Mouse (Mus musculus): ENCODE measurements around the gene Adam1a. TPM values are rescaled to one million over a fixed set of nuclear protein-coding genes. Genes with fewer than 3 reads are reported as not detected.

Adam1a gene
- polyA plus RNA-seq (2015; fragmentation: Nextera tagmentation; extraction: Ambion mirVana): 0.86 and 0.91 TPM in 2 replicates

DNA sequence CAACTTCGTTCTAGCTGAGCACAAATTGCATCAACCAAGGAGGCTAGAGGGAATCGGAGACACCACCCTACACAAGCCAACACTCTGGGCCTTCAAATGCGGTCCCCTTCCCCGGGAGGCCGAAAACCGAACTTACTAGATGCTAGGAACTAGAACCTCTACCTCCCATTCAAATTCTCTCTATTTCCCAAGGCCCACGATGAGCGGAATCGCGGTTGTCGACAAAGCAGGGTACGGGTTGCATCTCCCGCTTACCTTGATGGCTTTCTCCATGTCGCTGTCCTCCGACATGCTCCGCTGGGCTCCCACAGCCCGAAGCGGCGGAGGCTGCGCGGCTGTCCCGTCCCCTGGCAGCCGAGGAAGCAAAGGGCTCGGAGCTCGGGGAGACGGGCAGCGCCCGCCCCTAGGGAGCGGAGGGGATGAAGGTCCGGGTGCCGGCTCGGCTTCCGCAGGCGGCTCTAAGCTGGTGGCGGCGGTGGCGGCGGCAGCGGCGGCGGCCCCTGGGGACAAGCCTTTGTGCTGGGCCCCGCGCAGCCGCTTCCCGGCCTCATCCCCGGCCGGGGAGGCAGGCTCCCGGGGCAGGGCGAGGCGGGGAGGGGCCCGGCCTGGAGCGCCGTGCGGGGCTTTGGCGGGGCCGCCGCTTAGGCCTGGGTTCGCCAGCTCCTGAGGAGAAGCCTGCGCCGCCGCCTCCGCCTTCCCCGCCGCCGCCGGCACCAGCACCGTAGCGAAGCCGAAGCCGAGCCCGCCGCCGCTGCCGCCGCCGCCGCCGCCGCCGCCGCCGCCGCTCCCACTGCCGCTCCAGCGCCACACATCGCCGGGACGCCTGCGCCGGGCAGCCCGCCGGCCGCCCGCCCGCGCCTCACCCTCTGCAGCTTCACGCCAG, at the start of gene Adam1a, which contains the start of gene Gm42878:
Gene Adam1a (minus strand): TSS at position 573 of the 883 bp plus-strand sequence.
Gene Gm42878 (minus strand): TSS at position 573 of the 883 bp plus-strand sequence.
- H3K9ac ChIP-seq: peak within 1 kb of the TSS; percentile 97
- no peaks in the 10 kb centered on the region for H3K9me3 ChIP-seq (replicated peaks)
- H3K4me2 ChIP-seq: peak within 1 kb of the TSS; percentile 88
- H3K36me3 ChIP-seq: no peaks in the 10 kb centered on the region
- peak within 1 kb of the TSS; percentile 92 for H3K27ac ChIP-seq
- H3K27me3 ChIP-seq: no peaks in the 10 kb centered on the region
- WGBS: 2% methylated on average over 55 of the region's 97 CpGs
- peak; percentile 74 for ATAC-seq (replicated peaks; ENCODE audit: insufficient number of reproducible peaks, insufficient read depth, low FRiP score, low read depth)
- peaks cover 22% of the 10 kb centered on the region for H3K4me1 ChIP-seq (replicated peaks)
- peak within 1 kb of the TSS; percentile 96 for H3K4me3 ChIP-seq

DNA sequence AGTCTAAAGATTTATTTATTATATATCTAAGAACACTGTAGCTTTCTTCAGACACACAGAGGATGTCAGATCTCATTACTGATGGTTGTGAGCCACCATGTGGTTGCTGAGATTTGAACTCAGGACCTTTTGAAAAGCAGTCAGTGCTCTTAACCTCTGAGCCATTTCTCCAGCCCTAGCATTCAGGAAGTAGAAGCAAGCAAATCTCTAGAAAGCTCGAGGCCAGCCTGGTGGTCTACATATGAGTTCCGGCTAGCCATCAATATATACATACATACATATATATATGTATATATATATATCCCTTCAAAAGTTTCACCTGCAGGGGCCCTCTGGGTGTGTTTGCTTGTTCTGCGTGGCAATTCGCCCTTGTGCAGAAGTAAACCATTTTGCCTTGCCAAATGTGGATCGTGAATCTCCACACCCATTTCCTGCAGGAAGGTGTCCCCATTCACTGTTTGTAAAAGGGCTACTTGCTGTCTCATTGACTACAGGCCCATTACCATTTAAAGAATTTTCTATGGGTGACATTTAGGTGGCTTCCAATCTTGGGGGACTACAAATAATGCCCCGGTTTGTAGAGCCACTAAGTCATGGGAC, 49.5 kb upstream of the Adam1a start:
- no peak overlapping the region for H3K4me3 ChIP-seq
- no peaks in the 10 kb centered on the region for H3K9me3 ChIP-seq (replicated peaks)
- H3K4me1 ChIP-seq (replicated peaks): peaks cover 38% of the 10 kb centered on the region
- 81% methylated on average over 6 of the region's 6 CpGs for WGBS
- H3K27ac ChIP-seq: no peak overlapping the region
- no peaks in the 10 kb centered on the region for H3K27me3 ChIP-seq
- no peak overlapping the region for H3K9ac ChIP-seq
- no peaks in the 10 kb centered on the region for H3K36me3 ChIP-seq
- H3K4me2 ChIP-seq: no peak overlapping the region
- ATAC-seq (replicated peaks; ENCODE audit: insufficient number of reproducible peaks, insufficient read depth, low FRiP score, low read depth): no peak

DNA sequence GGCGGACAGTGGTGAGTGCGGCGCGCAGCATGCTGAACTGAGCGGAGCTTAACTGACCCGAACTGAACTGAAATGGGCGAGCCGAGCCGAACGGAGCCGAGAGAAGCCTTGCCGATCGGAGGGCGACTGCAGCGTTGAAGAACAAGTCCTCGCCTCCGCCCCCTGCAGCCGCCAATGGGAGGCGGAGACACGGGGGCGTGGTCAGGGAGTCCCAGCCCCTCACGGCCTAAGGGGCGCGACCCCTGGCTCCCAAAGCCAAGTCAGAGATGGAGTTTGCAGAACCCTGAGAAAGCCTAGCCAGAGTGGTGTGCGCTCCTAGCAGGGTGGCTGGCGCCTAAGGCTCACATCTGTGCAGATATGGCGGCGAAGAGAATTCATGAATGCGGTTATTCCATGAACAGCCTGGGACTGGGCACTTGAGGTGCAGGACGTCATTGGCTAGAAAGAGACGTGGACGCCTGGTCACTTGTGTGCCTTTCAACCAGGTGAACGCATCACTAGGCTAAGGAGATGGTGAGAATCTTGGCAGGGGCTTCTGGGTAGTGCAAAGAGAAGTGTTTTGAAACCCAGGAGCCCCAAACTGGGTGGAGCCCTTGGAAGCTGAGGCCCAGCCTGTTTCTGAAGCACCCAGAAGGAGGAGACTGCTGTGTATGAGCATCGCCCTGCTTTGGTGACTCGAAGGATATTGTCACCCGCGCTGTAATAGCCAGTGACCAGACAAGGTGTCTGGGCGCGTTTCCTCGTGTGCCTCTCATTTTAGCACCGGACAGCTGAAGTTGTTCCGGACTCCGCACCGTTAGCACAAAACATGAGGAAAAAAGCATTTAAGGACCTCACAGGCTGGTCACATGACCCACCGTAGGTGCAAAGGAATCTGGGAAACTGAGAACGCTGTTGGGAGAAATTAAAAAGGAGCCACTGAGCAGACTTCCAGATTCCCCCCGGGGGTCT, 48.4 kb upstream of the Adam1a start, which contains the start of gene Aldh2:
Gene Aldh2 (minus strand): TSS at position 374 of the 951 bp plus-strand sequence.
- Histone ChIP-seq H3K27ac (peak within 1 kb of the TSS; percentile 41), H3K4me3 (peak within 1 kb of the TSS; percentile 61), H3K4me2 (peak within 1 kb of the TSS; percentile 89), H3K36me3 (no peaks in the 10 kb centered on the region), H3K4me1 (replicated peaks) (peaks cover 38% of the 10 kb centered on the region), H3K27me3 (no peaks in the 10 kb centered on the region), H3K9ac (peak within 1 kb of the TSS; percentile 64), H3K9me3 (replicated peaks) (no peaks in the 10 kb centered on the region)
- WGBS: 4% methylated on average over 47 of the region's 47 CpGs
- ATAC-seq (replicated peaks; ENCODE audit: insufficient number of reproducible peaks, insufficient read depth, low FRiP score, low read depth): peak; percentile 85

DNA sequence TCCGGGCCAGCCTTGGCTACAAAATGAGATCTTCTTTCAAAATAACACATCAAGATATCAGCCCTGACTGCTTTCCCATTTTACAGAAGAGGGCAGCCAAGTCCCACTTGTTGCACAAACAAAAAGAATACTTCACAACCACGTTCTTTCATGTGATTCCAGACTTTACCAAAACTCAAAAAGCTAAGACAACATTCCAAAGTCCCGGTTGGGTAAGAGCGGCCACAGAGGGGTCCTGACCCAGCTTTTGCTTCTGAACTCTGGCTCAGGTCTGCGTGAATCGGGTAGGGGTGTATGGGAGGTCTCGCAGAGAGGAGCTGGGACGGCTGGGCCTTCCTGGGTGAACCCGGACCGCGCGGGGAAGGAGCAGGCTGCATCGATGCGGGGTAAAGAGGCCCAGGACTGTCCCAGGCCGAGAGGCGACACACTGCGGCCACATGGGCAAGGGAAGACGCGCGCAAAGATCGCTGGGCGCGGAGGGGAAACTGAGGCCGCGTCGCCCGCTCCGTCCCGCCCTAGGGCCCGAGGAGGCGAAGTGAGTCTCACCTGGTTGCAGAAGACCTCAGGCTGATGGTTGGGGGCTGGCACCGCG, 47.6 kb upstream of the Adam1a start:
- H3K9ac ChIP-seq: peak overlapping the region; percentile 64
- peak overlapping the region; percentile 41 for H3K27ac ChIP-seq
- 6% methylated on average over 33 of the region's 33 CpGs for WGBS
- H3K27me3 ChIP-seq: no peaks in the 10 kb centered on the region
- ATAC-seq (replicated peaks; ENCODE audit: insufficient number of reproducible peaks, insufficient read depth, low FRiP score, low read depth): peak; percentile 21; the same call in 1 of the 2 replicates
- no peaks in the 10 kb centered on the region for H3K36me3 ChIP-seq
- H3K4me2 ChIP-seq: peak overlapping the region; percentile 89
- H3K4me3 ChIP-seq: peak overlapping the region; percentile 61
- H3K4me1 ChIP-seq (replicated peaks): peaks cover 38% of the 10 kb centered on the region
- no peaks in the 10 kb centered on the region for H3K9me3 ChIP-seq (replicated peaks)

DNA sequence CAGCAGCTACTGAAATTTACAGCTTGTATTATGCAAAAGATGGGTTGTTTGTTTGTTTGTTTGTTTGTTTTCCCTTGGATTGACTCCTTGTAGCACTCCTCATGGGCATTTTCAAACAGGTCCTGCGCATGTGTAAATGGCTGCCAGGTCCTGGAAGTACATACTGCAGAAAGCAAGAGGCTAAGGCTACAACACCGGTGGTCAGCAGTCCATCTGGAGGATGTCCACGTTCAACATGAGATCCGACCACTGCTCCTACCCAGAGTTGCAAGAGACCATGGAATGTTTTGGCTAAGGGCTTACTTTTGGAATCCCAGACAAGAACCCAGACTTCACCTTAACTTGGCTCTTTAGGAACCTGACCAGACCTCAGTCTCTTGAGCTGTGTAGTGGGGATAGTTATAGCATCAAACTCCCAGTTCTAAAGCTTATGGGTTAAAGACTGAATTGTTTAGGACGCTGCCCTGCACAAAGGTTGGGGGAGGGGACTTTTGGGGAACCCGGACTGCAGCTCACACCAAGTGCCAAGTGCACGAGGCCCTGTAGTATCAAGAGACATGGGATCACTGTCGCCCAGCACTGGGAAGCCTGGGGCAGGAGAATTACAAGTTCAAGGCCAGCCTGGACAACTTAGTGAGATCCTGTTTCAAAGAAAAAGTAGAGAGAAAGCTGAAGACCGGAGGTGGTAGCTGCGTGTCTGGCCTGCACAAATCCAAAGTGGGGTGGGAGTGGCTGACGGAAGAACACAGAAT, 47.0 kb upstream of the Adam1a start:
- Histone ChIP-seq H3K9ac (peak overlapping the region; percentile 64; the same call in 1 of the 2 replicates), H3K4me3 (peak overlapping the region; percentile 61), H3K36me3 (no peaks in the 10 kb centered on the region), H3K27ac (no peak overlapping the region), H3K4me2 (peak overlapping the region; percentile 89), H3K27me3 (no peaks in the 10 kb centered on the region), H3K4me1 (replicated peaks) (peaks cover 37% of the 10 kb centered on the region), H3K9me3 (replicated peaks) (no peaks in the 10 kb centered on the region)
- WGBS: 68% methylated on average over 11 of the region's 11 CpGs
- no peak for ATAC-seq (replicated peaks; ENCODE audit: insufficient number of reproducible peaks, insufficient read depth, low FRiP score, low read depth)

DNA sequence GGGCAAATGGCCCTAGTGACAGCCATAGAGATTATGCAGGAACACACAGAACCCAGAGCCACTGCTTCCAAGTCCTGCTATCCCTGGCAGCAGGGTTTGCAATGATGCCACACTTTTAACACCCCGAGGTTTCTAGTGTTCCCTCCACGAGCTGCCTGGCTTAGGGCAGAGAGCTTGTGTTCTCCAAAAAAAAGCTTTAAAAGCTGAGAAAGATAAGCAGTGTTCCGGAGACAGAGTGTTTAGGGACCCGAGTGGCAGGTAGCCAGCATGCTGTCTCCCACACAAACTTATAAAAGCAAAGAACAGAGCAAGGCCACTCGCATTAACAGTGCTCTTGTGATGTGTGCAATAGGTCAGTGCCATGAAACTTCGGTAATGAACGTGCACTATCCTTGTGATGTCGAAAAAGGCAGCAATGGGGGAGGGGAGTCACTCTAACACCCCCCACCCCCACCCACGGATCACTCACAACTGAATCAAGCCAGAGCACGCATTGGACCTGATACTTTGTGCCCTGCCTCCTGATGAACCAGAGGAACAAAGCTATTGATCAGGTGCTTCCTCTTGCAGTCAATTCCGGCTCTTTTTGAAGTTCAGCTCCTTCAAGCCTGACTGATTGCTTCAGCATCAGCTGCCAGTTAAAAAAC, 46.3 kb upstream of the Adam1a start:
- Histone ChIP-seq H3K4me3 (no peak overlapping the region), H3K9me3 (replicated peaks) (no peaks in the 10 kb centered on the region), H3K4me1 (replicated peaks) (peaks cover 41% of the 10 kb centered on the region), H3K9ac (no peak overlapping the region), H3K4me2 (peak overlapping the region; percentile 89; the same call in 1 of the 2 replicates), H3K36me3 (no peaks in the 10 kb centered on the region), H3K27ac (no peak overlapping the region; the same call in 1 of the 2 replicates), H3K27me3 (no peaks in the 10 kb centered on the region)
- no peak for ATAC-seq (replicated peaks; ENCODE audit: insufficient number of reproducible peaks, insufficient read depth, low FRiP score, low read depth)
- 49% methylated on average over 11 of the region's 11 CpGs for WGBS

DNA sequence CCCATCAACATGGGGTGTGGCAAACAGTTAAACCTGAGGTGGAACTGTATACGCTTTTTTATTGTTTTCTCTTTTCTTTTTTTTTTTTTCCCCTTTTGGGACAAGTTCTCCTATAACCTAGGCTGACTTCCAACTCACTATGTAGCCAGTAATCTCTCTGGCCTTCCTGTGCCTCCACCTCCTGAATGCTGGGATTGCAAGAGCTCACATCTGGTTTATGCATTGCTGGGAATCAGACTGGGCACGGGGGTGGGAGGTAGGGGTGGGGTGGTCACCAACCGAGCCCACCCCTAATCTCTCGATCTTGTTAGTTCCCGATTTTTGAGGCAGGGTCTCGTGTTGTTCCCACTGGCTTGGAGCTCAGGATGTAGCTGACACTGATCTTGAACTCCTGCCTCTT, 44.6 kb upstream of the Adam1a start:
- 78% methylated on average over 6 of the region's 6 CpGs for WGBS
- ATAC-seq (replicated peaks; ENCODE audit: insufficient number of reproducible peaks, insufficient read depth, low FRiP score, low read depth): no peak
- no peak overlapping the region for H3K27ac ChIP-seq
- no peaks in the 10 kb centered on the region for H3K36me3 ChIP-seq
- peaks cover 36% of the 10 kb centered on the region for H3K4me1 ChIP-seq (replicated peaks)
- H3K9ac ChIP-seq: no peak overlapping the region
- H3K4me3 ChIP-seq: no peak overlapping the region
- H3K4me2 ChIP-seq: no peak overlapping the region
- H3K9me3 ChIP-seq (replicated peaks): no peaks in the 10 kb centered on the region
- H3K27me3 ChIP-seq: no peaks in the 10 kb centered on the region

DNA sequence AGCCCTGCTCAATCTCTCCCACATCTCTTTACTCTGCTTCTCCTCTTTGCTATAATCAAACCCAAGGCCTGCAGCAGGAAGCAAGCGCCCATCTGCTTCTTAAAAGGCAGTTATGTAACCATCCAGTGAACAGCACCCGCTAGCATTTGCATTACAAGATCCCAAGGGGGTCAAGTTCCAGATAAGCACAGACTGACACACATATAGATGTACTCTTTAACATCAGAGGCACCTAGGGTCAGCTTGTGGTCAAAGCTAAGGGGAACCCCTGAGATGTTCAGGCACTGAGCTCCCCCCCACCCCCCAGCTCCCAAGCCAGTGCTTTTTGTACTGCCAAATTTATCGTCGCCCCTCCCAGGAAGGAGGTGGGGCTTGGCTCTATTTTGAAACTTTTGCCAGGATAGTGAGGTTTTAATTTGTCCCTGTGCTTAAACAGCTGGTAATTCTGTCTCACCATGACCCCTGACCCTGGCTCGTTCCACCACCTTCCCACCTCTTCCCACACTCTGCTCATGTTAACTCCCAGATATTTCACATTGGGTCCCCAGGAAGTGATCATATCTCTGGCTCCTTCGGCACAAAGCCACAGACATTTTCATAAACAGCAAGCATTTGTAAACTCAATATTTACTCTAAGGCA, 41.2 kb upstream of the Adam1a start:
- no peak for ATAC-seq (replicated peaks; ENCODE audit: insufficient number of reproducible peaks, insufficient read depth, low FRiP score, low read depth)
- H3K4me2 ChIP-seq: no peak overlapping the region

DNA sequence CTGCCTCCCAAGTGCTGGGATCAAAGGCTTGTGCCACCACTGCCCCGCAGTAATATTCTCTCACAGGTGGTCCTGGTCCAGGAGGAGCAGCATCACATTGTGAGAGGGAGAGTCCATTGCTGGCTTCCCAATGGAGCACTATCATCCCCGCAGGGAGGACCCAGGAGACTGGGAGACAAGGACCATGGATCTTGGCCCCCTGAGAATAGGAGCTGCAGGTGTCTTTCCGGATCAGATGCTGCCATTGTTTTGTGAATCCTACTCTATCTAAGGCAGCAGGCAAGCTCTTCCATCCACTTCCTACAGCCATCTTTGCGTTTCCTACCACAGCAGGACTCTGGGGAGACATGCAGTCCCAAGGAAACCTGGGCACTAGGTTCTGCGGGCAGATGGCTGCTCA, 40.4 kb upstream of the Adam1a start:
- Histone ChIP-seq H3K27ac (no peak overlapping the region), H3K4me3 (no peak overlapping the region), H3K4me2 (no peak overlapping the region), H3K27me3 (no peaks in the 10 kb centered on the region), H3K9me3 (replicated peaks) (no peaks in the 10 kb centered on the region), H3K36me3 (0 out of 2 replicates have a peak, but pooled peaks cover 3% of the 10 kb centered on the region), H3K9ac (no peak overlapping the region), H3K4me1 (replicated peaks) (peaks cover 23% of the 10 kb centered on the region)
- WGBS: 83% methylated on average over 5 of the region's 5 CpGs
- ATAC-seq (replicated peaks; ENCODE audit: insufficient number of reproducible peaks, insufficient read depth, low FRiP score, low read depth): no peak

More for the DNA sequence above, 41.2 kb upstream of the Adam1a start:
- no peak overlapping the region for H3K4me3 ChIP-seq
- no peak overlapping the region for H3K9ac ChIP-seq
- no peaks in the 10 kb centered on the region for H3K9me3 ChIP-seq (replicated peaks)
- no peaks in the 10 kb centered on the region for H3K36me3 ChIP-seq
- no peak overlapping the region for H3K27ac ChIP-seq
- peaks cover 25% of the 10 kb centered on the region for H3K4me1 ChIP-seq (replicated peaks)
- H3K27me3 ChIP-seq: no peaks in the 10 kb centered on the region
- 48% methylated on average over 6 of the region's 6 CpGs for WGBS

Measured in heart, embryonic 15.5 days (tissue).